Mouse (Mus musculus) cerebellum, adult 2 months (tissue): ENCODE data around the gene Mip. TPM values are rescaled to one million over a fixed set of nuclear protein-coding genes. Genes with fewer than 3 reads are reported as not detected.

Experiments used
- DNase-seq, 2 experiments: peaks; one replicate each; pipeline ENCODE4 v3.0.0; 2021
- H3K27ac ChIP-seq: fragments of 200-500 bp; 2 replicates; pipeline ENCODE4 v1.5.1; 2012; ENCODE audit warnings: low read length, control low read depth, inconsistent platforms; ENCODE audit not compliant: insufficient read depth
- H3K27me3 ChIP-seq: fragments of 200-500 bp; 2 replicates; pipeline ENCODE4 v1.6.1; 2012; ENCODE audit warnings: inconsistent platforms, mild to moderate bottlenecking, low read length, moderate library complexity; ENCODE audit not compliant: control insufficient read depth, insufficient read depth
- H3K4me1 ChIP-seq: fragments of 200-500 bp; 2 replicates; pipeline ENCODE4 v1.6.1; 2011; ENCODE audit warnings: low read length; ENCODE audit not compliant: control insufficient read depth, insufficient read depth
- H3K4me3 ChIP-seq: fragments of 200-500 bp; replicated peaks from 2 replicates; pipeline ENCODE3; 2011; ENCODE audit warnings: mild to moderate bottlenecking, low read depth, low read length, control low read depth; ENCODE audit not compliant: insufficient read depth
- CTCF ChIP-seq: fragments of 200-500 bp; IDR thresholded peaks from 2 replicates; pipeline ENCODE4 v1.5.1; 2011; ENCODE audit warnings: low read depth, mild to moderate bottlenecking, control low read depth, low read length, moderate library complexity, borderline replicate concordance; ENCODE audit not compliant: insufficient read depth
- POLR2A ChIP-seq: fragments of 200-500 bp; IDR thresholded peaks from 2 replicates; pipeline ENCODE4 v1.6.1; 2011; ENCODE audit warnings: low read length, control low read depth, borderline replicate concordance; ENCODE audit not compliant: insufficient read depth
- WGBS: fragments of 180-500 bp; shearing (Covaris S2); methylation state at CpG from one replicate; pipeline ENCODE4 v1.1.7; 2018; 5-methylcytosine and 5-hydroxymethylcytosine counted together
- polyA plus RNA-seq: library from polyadenylated mRNA; depleted of rRNA; stranded (reverse); fragments of >200 nt; gene quantifications from 2 replicates; pipeline ENCODE4 v1.2.3, GENCODE M21; 2012

Gene Mip
- polyA plus RNA-seq, 1 experiment: not detected

DNA sequence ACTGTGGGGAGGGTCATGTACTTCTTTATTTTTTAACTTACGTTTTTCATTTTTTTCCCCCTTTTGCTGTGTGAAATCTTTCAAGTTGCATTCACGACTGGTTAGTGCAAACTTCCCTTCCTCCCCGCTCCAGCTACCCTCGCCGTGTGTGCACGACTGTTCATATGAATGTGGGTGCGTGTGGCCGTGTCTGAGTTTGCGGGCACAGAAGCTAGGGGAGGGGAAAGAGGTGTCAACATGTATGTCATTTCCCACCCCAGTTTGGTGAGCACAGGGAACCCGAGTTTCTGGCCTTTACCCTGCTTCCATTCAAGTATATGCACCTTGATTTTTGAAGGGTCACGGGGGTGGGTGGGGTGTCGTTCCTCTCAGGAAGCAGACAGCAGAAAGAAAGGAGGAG lies 4.9 kb downstream of the Mip start:
- Histone ChIP-seq H3K27me3 (no peaks in the 10 kb centered on the region), H3K4me1 (peaks cover 3% of the 10 kb centered on the region; the same call in 1 of the 2 replicates), H3K4me3 (no peak overlapping the region), H3K27ac (no peak overlapping the region)
- WGBS: 84% methylated on average over 12 of the region's 12 CpGs
- no peak for TF ChIP-seq POLR2A
- TF ChIP-seq CTCF: no peak
- no peak for DNase-seq

DNA sequence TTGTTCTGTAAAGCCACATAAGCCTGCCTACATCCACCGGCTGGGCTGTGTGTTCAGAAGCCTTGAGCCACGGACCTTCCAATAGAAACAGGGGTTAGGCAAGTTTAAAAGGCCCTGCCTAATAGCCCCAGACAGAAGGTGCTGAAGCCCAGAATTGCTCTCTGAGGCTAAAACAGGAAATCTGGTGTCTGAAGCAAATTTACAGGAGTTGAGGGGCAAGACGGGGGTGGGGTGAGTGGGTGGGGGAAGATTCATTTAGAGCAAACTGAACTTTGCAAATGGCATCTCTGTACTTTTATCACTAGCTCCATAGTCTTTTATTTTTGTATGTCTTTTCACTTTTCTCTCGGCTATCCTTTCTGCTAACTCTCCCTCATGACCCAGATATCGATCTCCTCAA lies 5.5 kb downstream of the Mip start:
- no peak overlapping the region for H3K27ac ChIP-seq
- peak overlapping the region; percentile 98 for H3K4me3 ChIP-seq
- DNase-seq: no peak
- H3K27me3 ChIP-seq: no peaks in the 10 kb centered on the region
- TF ChIP-seq CTCF (no peak), POLR2A (no peak)
- peaks cover 3% of the 10 kb centered on the region; the same call in 1 of the 2 replicates for H3K4me1 ChIP-seq
- WGBS: 9% methylated on average over 5 of the region's 5 CpGs

DNA sequence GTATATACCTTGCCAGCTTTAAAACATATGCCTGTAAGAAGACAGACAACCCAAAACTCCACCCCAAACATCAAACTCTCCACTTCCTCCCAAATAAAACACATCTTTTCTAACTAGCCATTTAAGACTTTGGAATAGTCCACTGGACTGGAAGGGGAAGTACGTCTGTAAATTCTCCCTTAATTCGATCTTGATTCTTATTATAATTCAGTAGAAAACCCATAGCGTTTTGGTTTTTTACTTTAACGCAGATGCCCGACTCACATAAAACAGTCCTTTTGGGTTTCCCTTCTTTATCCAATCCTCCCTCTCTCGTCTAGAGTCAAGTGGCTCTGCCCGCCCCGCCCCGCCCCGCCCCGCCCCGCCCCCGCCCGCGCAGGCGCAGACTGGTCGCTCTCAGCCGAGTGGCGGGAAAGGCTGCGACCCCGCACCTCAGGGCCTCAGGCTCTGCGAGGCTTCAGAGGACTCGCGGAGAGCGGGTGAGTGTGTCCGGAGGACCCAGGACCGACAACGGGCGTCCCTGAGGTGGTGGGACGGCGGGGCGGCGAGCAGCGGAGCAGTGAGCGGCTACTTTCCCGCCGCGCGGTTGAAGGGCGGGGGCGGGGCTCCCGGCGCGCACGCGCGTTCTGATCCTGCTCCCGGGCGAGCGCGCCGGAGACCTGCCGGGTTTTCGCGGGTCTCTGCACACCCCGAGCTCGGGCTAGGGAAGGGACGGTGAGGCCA lies 6.2 kb downstream of the Mip start, which contains the start of gene Timeless:
Timeless (plus strand) TSS at position 369 of the 723 bp plus-strand sequence.
- WGBS: under 1% methylated on average over 58 of the region's 58 CpGs
- peak; percentile 95 for TF ChIP-seq POLR2A
- no peak for TF ChIP-seq CTCF
- H3K4me3 ChIP-seq: peak within 1 kb of the TSS; percentile 98
- DNase-seq: peak; percentile 85 to 95
- H3K4me1 ChIP-seq: peaks cover 3% of the 10 kb centered on the region; the same call in 1 of the 2 replicates
- peak within 1 kb of the TSS; percentile 93 for H3K27ac ChIP-seq
- no peaks in the 10 kb centered on the region for H3K27me3 ChIP-seq

DNA sequence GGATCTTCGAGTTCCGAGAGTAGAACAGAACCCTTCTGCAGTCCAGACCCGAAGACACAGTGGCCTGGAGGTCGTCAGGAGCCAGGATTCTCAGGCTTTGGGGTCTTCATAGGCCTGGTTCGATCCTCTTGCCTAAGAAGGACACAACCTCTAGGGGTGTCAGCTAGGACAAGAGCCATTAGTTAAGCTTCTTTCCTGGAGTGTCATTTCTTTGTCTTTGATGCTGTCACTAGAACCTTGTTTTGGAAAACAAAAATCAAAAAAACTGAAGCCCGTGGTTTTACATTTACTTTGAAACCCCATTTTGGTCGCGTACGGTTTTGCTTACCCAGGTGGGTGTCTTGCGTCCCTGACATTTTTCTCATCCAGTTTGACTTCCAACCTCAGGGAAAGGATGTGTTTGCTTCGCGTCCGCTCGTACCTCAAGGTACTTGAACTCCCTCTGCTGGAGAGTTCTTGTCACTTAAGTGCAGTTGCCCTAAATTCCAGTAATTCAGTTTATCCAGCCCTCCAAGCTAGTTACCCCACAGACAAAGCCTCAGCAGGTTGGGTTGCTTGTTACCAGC lies 6.9 kb downstream of the Mip start:
- peak; percentile 67 to 80 for DNase-seq
- TF ChIP-seq CTCF (peak; percentile 77), POLR2A (no peak)
- H3K27ac ChIP-seq: peak overlapping the region; percentile 93
- H3K4me3 ChIP-seq: peak overlapping the region; percentile 98
- peaks cover 3% of the 10 kb centered on the region; the same call in 1 of the 2 replicates for H3K4me1 ChIP-seq
- H3K27me3 ChIP-seq: no peaks in the 10 kb centered on the region
- under 1% methylated on average over 14 of the region's 14 CpGs for WGBS

DNA sequence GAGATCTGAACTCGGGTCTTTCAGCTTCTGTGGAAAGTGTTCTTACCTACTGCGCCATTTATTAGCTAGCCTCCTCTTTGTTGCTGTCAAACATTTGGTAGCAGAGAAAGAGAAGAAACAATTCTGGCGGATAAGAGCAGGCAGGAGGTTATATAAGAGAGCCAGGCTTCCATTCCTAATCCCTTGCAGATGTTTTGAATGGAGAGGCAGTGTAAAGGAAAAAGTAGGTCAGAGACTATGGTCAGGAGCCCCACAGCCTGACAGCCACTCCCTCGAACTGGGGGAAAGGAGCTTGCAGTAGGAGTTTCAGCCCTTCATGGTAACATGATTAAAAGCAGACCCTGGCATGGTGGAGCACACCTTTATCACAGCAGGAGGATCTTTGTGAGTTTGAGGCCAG lies 10.7 kb downstream of the Mip start:
- no peak for DNase-seq
- peaks cover 7% of the 10 kb centered on the region; the same call in 1 of the 2 replicates for H3K4me1 ChIP-seq
- TF ChIP-seq CTCF (no peak), POLR2A (no peak)
- no peak overlapping the region for H3K27ac ChIP-seq
- 81% methylated on average over 4 of the region's 4 CpGs for WGBS
- H3K4me3 ChIP-seq: no peak overlapping the region
- H3K27me3 ChIP-seq: no peaks in the 10 kb centered on the region

DNA sequence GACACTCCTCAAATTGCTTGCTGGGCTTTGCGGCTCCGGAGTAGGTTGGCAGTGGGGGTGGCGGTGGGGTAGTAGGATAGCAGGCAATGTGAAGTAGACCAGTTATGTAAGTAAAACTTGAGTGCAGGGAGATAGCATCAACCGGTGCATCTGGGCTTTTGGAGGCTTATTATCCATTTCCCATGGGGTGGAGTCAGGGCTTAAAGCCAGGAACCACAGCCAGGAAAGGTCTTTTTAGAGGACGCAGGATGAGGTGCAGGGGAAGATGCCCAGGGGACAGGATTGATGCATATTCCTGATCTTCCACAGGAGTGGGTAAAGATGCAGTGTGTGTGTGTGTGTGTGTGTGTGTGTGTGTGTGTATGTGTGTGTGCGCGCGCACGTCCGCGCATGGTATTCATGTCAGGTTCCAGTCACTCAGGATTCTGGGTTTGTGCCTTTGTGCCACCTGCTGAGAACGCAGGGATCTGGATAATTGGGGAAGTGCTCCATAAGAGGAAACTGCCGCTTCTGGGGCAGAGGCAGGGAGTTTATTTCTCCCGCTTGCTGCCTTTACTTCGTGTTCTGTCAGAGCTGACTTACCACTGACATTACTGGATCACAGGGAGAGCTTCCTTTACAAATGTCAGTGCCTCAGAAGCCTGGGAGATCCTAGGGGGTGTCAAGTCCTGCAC lies 12.3 kb downstream of the Mip start:
- peaks cover 5% of the 10 kb centered on the region; the same call in 1 of the 2 replicates for H3K4me1 ChIP-seq
- peak; percentile 38 to 56 for DNase-seq
- TF ChIP-seq CTCF: no peak
- no peak for TF ChIP-seq POLR2A
- peak overlapping the region; percentile 25 for H3K4me3 ChIP-seq
- H3K27ac ChIP-seq: no peak overlapping the region
- no peaks in the 10 kb centered on the region for H3K27me3 ChIP-seq
- WGBS: 41% methylated on average over 15 of the region's 15 CpGs

DNA sequence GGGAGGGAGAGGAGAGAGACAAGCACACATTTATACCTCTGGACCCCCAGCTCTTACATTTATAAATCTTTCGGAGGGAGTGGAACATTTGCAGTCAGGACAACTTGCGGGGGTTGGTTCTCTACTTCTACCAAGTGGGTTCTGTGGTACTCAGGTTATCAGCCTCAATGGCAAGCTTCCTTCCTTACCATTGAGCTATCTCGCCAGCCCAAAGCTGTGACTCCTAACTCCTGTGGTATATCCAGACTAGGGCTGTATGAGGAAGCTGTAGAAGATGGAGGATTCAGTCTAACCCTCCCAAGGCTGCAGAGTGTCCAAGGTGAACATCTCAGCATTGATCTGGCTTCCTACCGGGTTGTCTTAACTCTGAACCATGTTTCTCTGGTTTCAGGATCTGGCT lies 13.5 kb downstream of the Mip start:
- Histone ChIP-seq H3K27ac (no peak overlapping the region), H3K4me3 (no peak overlapping the region), H3K27me3 (no peaks in the 10 kb centered on the region), H3K4me1 (peaks cover 4% of the 10 kb centered on the region; the same call in 1 of the 2 replicates)
- WGBS: over 99% methylated on average over 4 of the region's 4 CpGs
- DNase-seq: no peak
- TF ChIP-seq CTCF: no peak
- TF ChIP-seq POLR2A: no peak
